Mouse (Mus musculus) liver, embryonic 15.5 days (tissue): ENCODE measurements around the gene Usp46. TPM values are rescaled to one million over a fixed set of nuclear protein-coding genes. Genes with fewer than 3 reads are reported as not detected.
A peak's percentile ranks its signal among the peaks of the same experiment; 100 is the strongest.

ENCODE experiments used
- ATAC-seq: fragments of 200-750 bp; cut with Nextera tagmentation; 2 replicates; pipeline ENCODE4 v1.8.0; 2017; ENCODE audit warnings: moderate number of reproducible peaks, mild to moderate bottlenecking, moderate library complexity; ENCODE audit not compliant: insufficient read depth
- H3K27ac ChIP-seq: fragments of 300-500 bp; sonication (generic); replicated peaks from 2 replicates; pipeline ENCODE4 v1.5.1; 2015; ENCODE audit warnings: mild to moderate bottlenecking, inconsistent platforms
- H3K27me3 ChIP-seq: fragments of 300-500 bp; sonication (generic); 2 replicates; pipeline ENCODE4 v1.6.1; 2015; ENCODE audit warnings: mild to moderate bottlenecking, inconsistent platforms
- H3K36me3 ChIP-seq: fragments of 300-500 bp; sonication (generic); replicated peaks from 2 replicates; pipeline ENCODE4 v1.6.1; 2015; ENCODE audit warnings: moderate library complexity, mild to moderate bottlenecking, inconsistent platforms
- H3K4me1 ChIP-seq: fragments of 300-500 bp; sonication (generic); replicated peaks from 2 replicates; pipeline ENCODE4 v1.6.1; 2015; ENCODE audit warnings: inconsistent platforms
- H3K4me2 ChIP-seq: fragments of 300-500 bp; sonication (generic); 2 replicates; pipeline ENCODE4 v1.6.1; 2015; ENCODE audit warnings: moderate library complexity, mild to moderate bottlenecking, inconsistent platforms
- H3K4me3 ChIP-seq: fragments of 300-500 bp; sonication (generic); replicated peaks from 2 replicates; pipeline ENCODE4 v1.5.1; 2015; ENCODE audit warnings: mild to moderate bottlenecking, inconsistent platforms
- H3K9ac ChIP-seq: fragments of 300-500 bp; sonication (generic); 2 replicates; pipeline ENCODE4 v1.6.1; 2015; ENCODE audit warnings: moderate library complexity, mild to moderate bottlenecking, inconsistent platforms
- H3K9me3 ChIP-seq: fragments of 300-500 bp; sonication (generic); replicated peaks from 2 replicates; pipeline ENCODE4 v1.6.1; 2016; ENCODE audit warnings: inconsistent platforms
- WGBS: fragments of 180-500 bp; shearing (Covaris S2); methylation state at CpG from one replicate; pipeline ENCODE4 v1.1.7; 2015; ENCODE audit warnings: mixed read lengths; ENCODE audit not compliant: insufficient replicate concordance; 5-methylcytosine and 5-hydroxymethylcytosine counted together
- polyA plus RNA-seq: library from polyadenylated mRNA; unstranded; fragments of >200 nt; fragmentation: Nextera tagmentation; extraction: Ambion mirVana; gene quantifications from 2 replicates; pipeline ENCODE4 v1.2.1, GENCODE M21; 2015

The Usp46 gene
- polyA plus RNA-seq, 1 experiment from 2014 or later, result 19.6 TPM

GRCm38 (mm10) chr5:74068714-74069321, 587 bp upstream of the Usp46 start:
- no peaks in the 10 kb centered on the region for H3K36me3 ChIP-seq
- H3K27ac ChIP-seq, result peak overlapping the region; percentile 94
- H3K9ac ChIP-seq, result peak overlapping the region; percentile 87
- no peaks in the 10 kb centered on the region for H3K27me3 ChIP-seq
- peak overlapping the region; percentile 75 for H3K4me3 ChIP-seq
- peak overlapping the region; percentile 97 for H3K4me2 ChIP-seq
- ATAC-seq, result peak; percentile 14
- under 1% methylated on average over 18 of the region's 18 CpGs for WGBS
- peaks cover 47% of the 10 kb centered on the region for H3K4me1 ChIP-seq
- H3K9me3 ChIP-seq, result no peaks in the 10 kb centered on the region

GRCm38 (mm10) chr5:74067346-74067745, 885 bp downstream of the Usp46 start:
- H3K4me3 ChIP-seq, result peak overlapping the region; percentile 75
- 16% methylated on average over 4 of the region's 4 CpGs for WGBS
- H3K36me3 ChIP-seq, result no peaks in the 10 kb centered on the region
- H3K27ac ChIP-seq, result peak overlapping the region; percentile 94
- H3K9me3 ChIP-seq, result no peaks in the 10 kb centered on the region
- peak overlapping the region; percentile 97 for H3K4me2 ChIP-seq
- peaks cover 60% of the 10 kb centered on the region for H3K4me1 ChIP-seq
- no peak for ATAC-seq
- H3K27me3 ChIP-seq, result no peaks in the 10 kb centered on the region
- H3K9ac ChIP-seq, result peak overlapping the region; percentile 87

- Histone ChIP-seq H3K9ac (peak overlapping the region; percentile 87), H3K4me1 (peaks cover 66% of the 10 kb centered on the region)
- WGBS, result 37% methylated on average over 12 of the region's 12 CpGs
Measured at GRCm38 (mm10) chr5:74066416-74067115, 1.7 kb downstream of the Usp46 start.

GRCm38 (mm10) chr5:74065565-74066275, 2.5 kb downstream of the Usp46 start:
- H3K4me2 ChIP-seq, result peak overlapping the region; percentile 97
- 0 out of 2 replicates have a peak, but pooled peaks cover 6% of the 10 kb centered on the region for H3K36me3 ChIP-seq
- WGBS, result 32% methylated on average over 11 of the region's 11 CpGs
- H3K9me3 ChIP-seq, result no peaks in the 10 kb centered on the region
- ATAC-seq, result peak; percentile 70
- peak overlapping the region; percentile 87 for H3K9ac ChIP-seq
- H3K4me3 ChIP-seq, result peak overlapping the region; percentile 75
- peaks cover 75% of the 10 kb centered on the region for H3K4me1 ChIP-seq
- peak overlapping the region; percentile 94 for H3K27ac ChIP-seq
- H3K27me3 ChIP-seq, result no peaks in the 10 kb centered on the region

More at GRCm38 (mm10) chr5:74066416-74067115, 1.7 kb downstream of the Usp46 start:
- Histone ChIP-seq H3K27ac (peak overlapping the region; percentile 94), H3K36me3 (0 out of 2 replicates have a peak, but pooled peaks cover 2% of the 10 kb centered on the region), H3K9me3 (no peaks in the 10 kb centered on the region), H3K4me3 (peak overlapping the region; percentile 75), H3K4me2 (peak overlapping the region; percentile 97), H3K27me3 (no peaks in the 10 kb centered on the region)
- ATAC-seq, result no peak

- Histone ChIP-seq H3K27ac (peak overlapping the region; percentile 94), H3K4me3 (peak overlapping the region; percentile 75), H3K9ac (peak overlapping the region; percentile 87)
Measured at GRCm38 (mm10) chr5:74064844-74065243, 3.4 kb downstream of the Usp46 start.

GRCm38 (mm10) chr5:74063226-74063747, 4.9 kb downstream of the Usp46 start:
- Histone ChIP-seq H3K36me3 (peaks cover 13% of the 10 kb centered on the region; the same call in 1 of the 2 replicates), H3K9ac (peak overlapping the region; percentile 87), H3K27me3 (no peaks in the 10 kb centered on the region), H3K4me2 (peak overlapping the region; percentile 97), H3K27ac (peak overlapping the region; percentile 94), H3K4me1 (peaks cover 65% of the 10 kb centered on the region), H3K4me3 (peak overlapping the region; percentile 75), H3K9me3 (no peaks in the 10 kb centered on the region)
- no peak for ATAC-seq
- WGBS, result 35% methylated on average over 5 of the region's 5 CpGs

More at GRCm38 (mm10) chr5:74064844-74065243, 3.4 kb downstream of the Usp46 start:
- Histone ChIP-seq H3K36me3 (peaks cover 11% of the 10 kb centered on the region; the same call in 1 of the 2 replicates), H3K9me3 (no peaks in the 10 kb centered on the region), H3K4me1 (peaks cover 73% of the 10 kb centered on the region), H3K4me2 (peak overlapping the region; percentile 97), H3K27me3 (no peaks in the 10 kb centered on the region)
- WGBS, result 14% methylated on average over 7 of the region's 7 CpGs
- ATAC-seq, result peak; percentile 51

- ATAC-seq, result no peak
- 85% methylated on average over 6 of the region's 7 CpGs for WGBS
- 0 out of 2 replicates have a peak overlapping the region, but pooled peaks have one; percentile 55 for H3K9ac ChIP-seq
- H3K27me3 ChIP-seq, result no peaks in the 10 kb centered on the region
- peak overlapping the region; percentile 75 for H3K4me3 ChIP-seq
- no peaks in the 10 kb centered on the region for H3K9me3 ChIP-seq
- peak overlapping the region; percentile 94 for H3K27ac ChIP-seq
- peaks cover 13% of the 10 kb centered on the region; the same call in 1 of the 2 replicates for H3K36me3 ChIP-seq
- H3K4me2 ChIP-seq, result peak overlapping the region; percentile 97
- H3K4me1 ChIP-seq, result peaks cover 58% of the 10 kb centered on the region
Measured at GRCm38 (mm10) chr5:74062266-74062665, 6.0 kb downstream of the Usp46 start.

GRCm38 (mm10) chr5:74061408-74062047, 6.7 kb downstream of the Usp46 start:
- Histone ChIP-seq H3K27me3 (no peaks in the 10 kb centered on the region), H3K4me3 (no peak overlapping the region), H3K9me3 (no peaks in the 10 kb centered on the region), H3K4me1 (peaks cover 55% of the 10 kb centered on the region), H3K36me3 (peaks cover 17% of the 10 kb centered on the region), H3K4me2 (peak overlapping the region; percentile 33; the same call in 1 of the 2 replicates), H3K27ac (0 out of 2 replicates have a peak overlapping the region, but pooled peaks have one; percentile 7), H3K9ac (no peak overlapping the region)
- WGBS, result 76% methylated on average over 18 of the region's 18 CpGs
- ATAC-seq, result no peak

GRCm38 (mm10) chr5:74052171-74052909, 15.9 kb downstream of the Usp46 start:
- Histone ChIP-seq H3K4me3 (no peak overlapping the region), H3K4me2 (no peak overlapping the region), H3K36me3 (peaks cover 76% of the 10 kb centered on the region), H3K4me1 (peaks cover 26% of the 10 kb centered on the region), H3K27ac (no peak overlapping the region), H3K27me3 (no peaks in the 10 kb centered on the region), H3K9me3 (no peaks in the 10 kb centered on the region), H3K9ac (no peak overlapping the region)
- WGBS, result 85% methylated on average over 15 of the region's 15 CpGs
- ATAC-seq, result no peak
